8 mouse cellular contexts compared by ENCODE assay signal in the genomic region with DNA sequence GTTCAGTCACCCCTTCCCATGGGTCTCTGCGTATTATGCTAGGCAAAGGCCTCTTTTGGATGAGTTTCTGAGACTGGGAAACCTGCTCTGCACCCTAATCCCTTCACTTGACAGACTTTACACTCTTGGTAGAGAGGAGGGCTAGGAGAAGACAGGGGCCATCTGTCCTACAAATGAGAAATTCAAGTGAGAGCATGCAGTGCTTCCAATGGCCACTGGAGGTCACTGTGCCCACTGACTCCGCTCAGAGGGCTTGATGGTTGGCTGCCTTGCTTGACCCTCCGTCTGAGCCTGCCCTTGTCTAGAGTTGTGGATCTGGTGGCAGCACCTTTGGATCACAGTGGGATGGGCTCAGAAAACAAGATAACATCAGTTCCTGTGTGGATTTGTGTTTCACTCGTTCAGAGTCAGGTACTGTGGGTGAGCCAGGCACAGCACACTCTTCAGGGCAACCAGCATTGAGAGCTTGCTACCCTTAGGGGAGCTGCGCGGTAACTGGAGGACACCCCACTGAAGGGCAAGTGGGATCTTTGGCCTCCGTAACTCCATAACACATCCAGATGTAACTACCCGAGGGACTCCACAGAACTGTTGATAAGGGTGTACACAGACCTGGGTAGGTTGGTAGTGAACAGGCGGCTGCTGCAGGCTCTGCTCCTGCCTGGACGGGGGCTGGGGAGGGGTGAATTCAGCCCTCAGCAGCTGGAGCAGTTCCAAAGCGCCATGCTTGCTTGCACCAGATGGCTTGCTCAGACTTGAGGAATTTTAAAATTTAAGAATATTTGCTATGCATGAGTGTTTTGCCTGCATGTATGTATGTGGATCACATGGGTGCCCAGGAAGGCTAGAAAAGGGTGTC. TPM values are rescaled to one million over a fixed set of nuclear protein-coding genes. Genes with fewer than 3 reads are reported as not detected.
DNase-seq lines count a peak whose midpoint lies in the region; ATAC-seq lines count a peak whose summit lies in the region.

No protein-coding gene starts in this region.

- intact Hi-C loops in gastrocnemius, postnatal 14 days (cut with DNase I; ENCODE audit: low total_unique reads) = no loop called here

- ATAC-seq in activated CD4-positive, CD25-positive, alpha-beta regulatory T cell, adult 4 months = peak; percentile 53

- peak; percentile 75 for DNase-seq in CD4-positive, CD25-positive, alpha-beta regulatory T cell, adult 2 months (ENCODE audit: low read depth, low spot score)
- DNase-seq in embryo, embryonic 10.5 days (ENCODE audit: low spot score) = peak; percentile 86
- peak; percentile 54 for DNase-seq in gastrocnemius, postnatal 14 days
- peak; percentile 81 for DNase-seq in kidney, adult 9 months
- DNase-seq in liver = peak; percentile 62
- peak; percentile 31 to 51 for DNase-seq in natural killer cell, adult 2 months (ENCODE audit: low spot score in 2 of 2)
- DNase-seq in thymus, adult 18-20 months = peak; percentile 22 to 47

RNA-seq across cellular contexts. Expression of a gene that starts 22.7 kb away (rescaled TPM):
- polyA plus RNA-seq in activated CD4-positive, CD25-positive, alpha-beta regulatory T cell, adult 4 months (2017; shearing (Covaris generic)) = 10 to 100 TPM; 28.1 to 36.2 TPM
- 1 to 10 TPM; 1.4 to 2.3 TPM for total RNA-seq in gastrocnemius, postnatal 14 days (2021)

Comparison
In these comparisons a context has a peak if more than half of its experiments do, and no peak if none do; other contexts are left out.
1. Peak in every context shown above with its lines: DNase-seq and ATAC-seq.
2. DNase-seq: peak in every context shown above with its lines; median percentile 86 in embryo, embryonic 10.5 days; 81 in kidney, adult 9 months; 75 in CD4-positive, CD25-positive, alpha-beta regulatory T cell, adult 2 months; 62 in liver; 54 in gastrocnemius, postnatal 14 days; 41 in natural killer cell, adult 2 months; 34 in thymus, adult 18-20 months.